ENCODE assay signal across 10 mouse cellular contexts in genomic region chr3:16024988-16025387, GRCm38 (mm10). TPM values are rescaled to one million over a fixed set of nuclear protein-coding genes. Genes with fewer than 3 reads are reported as not detected.
DNase-seq lines count a peak whose midpoint lies in the region; ATAC-seq and TF ChIP-seq lines count a peak whose summit lies in the region.
"Not testable (repeated sequence)": the region's sequence is repeated elsewhere in the genome, so short reads cannot be mapped to it uniquely, and the experiment has no call there.
"Had no signal": no experiment of that assay in that cellular context is flagged by ENCODE, and none has a peak within 500 bp of the region (broad histone marks: within the 10 kb centered on the region; RNA-seq: fewer than 3 reads in every experiment).

No protein-coding gene starts in this region.

- H3K9ac ChIP-seq in embryonic facial prominence, embryonic 13.5 days; heart, embryonic 12.5 days; intestine, postnatal 0 days (ENCODE audit: low read depth, low read length): not testable (repeated sequence)

- H3K27ac ChIP-seq in embryonic facial prominence, embryonic 13.5 days; heart, embryonic 12.5 days (ENCODE audit: poor library complexity, severe bottlenecking); intestine, postnatal 0 days (ENCODE audit: low read depth, low read length): not testable (repeated sequence)

- H3K27me3 ChIP-seq in embryonic facial prominence, embryonic 13.5 days; heart, embryonic 12.5 days (replicated peaks); intestine, postnatal 0 days (replicated peaks; ENCODE audit: control insufficient read depth, insufficient read depth, low read length): not testable (repeated sequence)

- peak; percentile 64 for TF ChIP-seq CTCF in intestine, postnatal 0 days (IDR thresholded peaks at IDR 0.05; ENCODE audit: low read depth)

- not testable (repeated sequence) for H3K9me3 ChIP-seq in embryonic facial prominence, embryonic 13.5 days; heart, embryonic 12.5 days (replicated peaks); intestine, postnatal 0 days (ENCODE audit: control insufficient read depth)

- peak overlapping the region; percentile 26 for H3K4me2 ChIP-seq in embryonic facial prominence, embryonic 13.5 days
- peak overlapping the region; percentile 42 for H3K4me2 ChIP-seq in heart, embryonic 12.5 days
- H3K4me2 ChIP-seq in intestine, postnatal 0 days (replicated peaks; ENCODE audit: low read depth), result peak overlapping the region; percentile 25; the same call in 1 of the 2 replicates

- H3K4me3 ChIP-seq in embryonic facial prominence, embryonic 13.5 days; heart, embryonic 12.5 days; intestine, postnatal 0 days (ENCODE audit: low read depth, low read length): not testable (repeated sequence)

- H3K36me3 ChIP-seq in embryonic facial prominence, embryonic 13.5 days; heart, embryonic 12.5 days; intestine, postnatal 0 days (ENCODE audit: control insufficient read depth, insufficient read depth): not testable (repeated sequence)

- peak; percentile 30 to 85 for DNase-seq in adrenal gland, adult (ENCODE audit: inconsistent age in 2 of 2, low spot score in 1 of 2)
- peak; percentile 16 to 68 for DNase-seq in layer of hippocampus, postnatal 25 days (ENCODE audit: extremely low spot score in 1 of 2, low spot score in 1 of 2)
- DNase-seq in lung, postnatal 10 days, result peak; percentile 31
- peak; percentile 41 for DNase-seq in retina, postnatal 1 day
- DNase-seq in urinary bladder, postnatal 36 days (ENCODE audit: low spot score in 2 of 2), result peak; percentile 17 to 18

- WGBS in embryonic facial prominence, embryonic 13.5 days, result under 1% methylated on average over 6 of the region's 6 CpGs
- WGBS in heart, embryonic 12.5 days, result 3% methylated on average over 6 of the region's 6 CpGs
- 2% methylated on average over 4 of the region's 6 CpGs for WGBS in intestine, postnatal 0 days

- not testable (repeated sequence) for H3K4me1 ChIP-seq in embryonic facial prominence, embryonic 13.5 days; heart, embryonic 12.5 days (replicated peaks); intestine, postnatal 0 days (replicated peaks; ENCODE audit: control insufficient read depth, insufficient read depth, low read length)

- ATAC-seq in embryonic facial prominence, embryonic 13.5 days (ENCODE audit: insufficient number of reproducible peaks, insufficient read depth, low FRiP score, low TSS enrichment, low read depth); heart, embryonic 12.5 days (ENCODE audit: insufficient number of reproducible peaks, low FRiP score): not testable (repeated sequence)
- ATAC-seq in intestine, postnatal 0 days, result peak; percentile 53

RNA-seq across cellular contexts. Expression of gene Gm5150, which starts 18.8 kb away (rescaled TPM):
- not detected in 2 replicates for polyA plus RNA-seq in embryonic facial prominence, embryonic 13.5 days (2015; fragmentation: Nextera tagmentation; extraction: Ambion mirVana)
- not detected in 2 replicates for polyA plus RNA-seq in heart, embryonic 12.5 days (2016; fragmentation: Nextera tagmentation; extraction: Ambion mirVana)
- polyA plus RNA-seq in intestine, postnatal 0 days (2015; fragmentation: Nextera tagmentation; extraction: Ambion mirVana), result 0.78 and 0.85 TPM in 2 replicates
- not detected for total RNA-seq in layer of hippocampus, postnatal 25 days (2021)
- polyA plus RNA-seq: embryonic facial prominence, embryonic 12.5 days; hindbrain, embryonic 10.5 days had no signal
